ENCODE assay signal across 8 mouse cellular contexts in the genomic region with DNA sequence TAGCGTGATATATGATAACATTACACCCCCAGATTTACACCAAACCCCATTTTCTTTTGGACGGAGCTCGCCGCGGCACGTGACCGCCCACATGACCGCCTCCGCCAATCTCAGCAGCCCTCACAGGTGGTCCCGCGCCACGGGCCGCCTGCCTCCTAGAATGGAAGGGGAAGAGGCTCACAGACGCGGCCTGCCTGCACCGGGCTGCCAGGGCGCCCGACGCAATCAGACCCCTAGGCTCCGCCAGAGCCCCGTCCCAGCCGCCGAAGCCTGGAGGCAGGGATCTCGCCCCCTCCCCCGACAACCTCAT. TPM values are rescaled to one million over a fixed set of nuclear protein-coding genes. Genes with fewer than 3 reads are reported as not detected.
DNase-seq lines count a peak whose midpoint lies in the region; ATAC-seq and TF ChIP-seq lines count a peak whose summit lies in the region.

No protein-coding gene starts in this region.

- TF ChIP-seq CTCF in liver, embryonic 14.5 days (IDR thresholded peaks at IDR 0.05; ENCODE audit: low read depth) = no peak

- no peak overlapping the region for H3K9ac ChIP-seq in heart, embryonic 12.5 days
- H3K9ac ChIP-seq in forebrain, embryonic 11.5 days (ENCODE audit: low read length) = no peak overlapping the region
- no peak overlapping the region for H3K9ac ChIP-seq in liver, embryonic 14.5 days (replicated peaks)
- H3K9ac ChIP-seq in neural tube, embryonic 13.5 days = peak overlapping the region; percentile 100

- peaks cover 29% of the 10 kb centered on the region for H3K4me1 ChIP-seq in heart, embryonic 12.5 days (replicated peaks)
- H3K4me1 ChIP-seq in forebrain, embryonic 11.5 days (replicated peaks; ENCODE audit: control insufficient read depth, insufficient read depth, low read length) = peaks cover 9% of the 10 kb centered on the region
- H3K4me1 ChIP-seq in liver, embryonic 14.5 days (replicated peaks; ENCODE audit: control insufficient read depth in 2 of 2, insufficient read depth in 2 of 2, low read length in 1 of 2) = no peaks in the 10 kb centered on the region
- H3K4me1 ChIP-seq in neural tube, embryonic 13.5 days (replicated peaks) = peaks cover 74% of the 10 kb centered on the region

- H3K27ac ChIP-seq in heart, embryonic 12.5 days (ENCODE audit: poor library complexity, severe bottlenecking) = no peak overlapping the region
- H3K27ac ChIP-seq in forebrain, embryonic 11.5 days (ENCODE audit: low read depth, low read length) = no peak overlapping the region
- no peak overlapping the region for H3K27ac ChIP-seq in liver, embryonic 14.5 days
- peak overlapping the region; percentile 100 for H3K27ac ChIP-seq in neural tube, embryonic 13.5 days (replicated peaks)

- no peak for TF ChIP-seq EP300 in liver, embryonic 14.5 days (IDR thresholded peaks at IDR 0.05; ENCODE audit: low read depth)

- 1% methylated on average over 25 of the region's 25 CpGs for WGBS in heart, embryonic 12.5 days
- under 1% methylated on average over 25 of the region's 25 CpGs for WGBS in forebrain, embryonic 11.5 days
- under 1% methylated on average over 25 of the region's 25 CpGs for WGBS in liver, embryonic 14.5 days (ENCODE audit: insufficient replicate concordance)
- under 1% methylated on average over 25 of the region's 25 CpGs for WGBS in neural tube, embryonic 13.5 days

- intact Hi-C loops in left cerebral cortex, postnatal 25 days (cut with DNase I) = no loop called here

- H3K4me3 ChIP-seq in heart, embryonic 12.5 days = peak overlapping the region; percentile 28
- H3K4me3 ChIP-seq in forebrain, embryonic 11.5 days (ENCODE audit: low read depth, low read length) = peak overlapping the region; percentile 24
- H3K4me3 ChIP-seq in liver, embryonic 14.5 days (ENCODE audit: insufficient read depth in 1 of 2, low read depth in 2 of 2, low read length in 2 of 2) = peak overlapping the region in 1 of 2 experiments; percentile 12; a peak in 2 of 4 replicates
- peak overlapping the region; percentile 96 for H3K4me3 ChIP-seq in neural tube, embryonic 13.5 days

- no peak for DNase-seq in heart, adult 8-10 months (ENCODE audit: low spot score)
- DNase-seq in forebrain, embryonic 11.5 days (ENCODE audit: low spot score) = peak; percentile 82
- DNase-seq in induced T-regulatory cell, adult 2 months (ENCODE audit: low read depth) = peak; percentile 56
- DNase-seq in liver, embryonic 14.5 days (ENCODE audit: low read depth in 3 of 3, low spot score in 3 of 3) = no peak
- no peak for DNase-seq in left cerebral cortex, postnatal 25 days (ENCODE audit: low spot score in 2 of 2)
- no peak for DNase-seq in c-Kit-positive CD71-positive TER-119-positive erythroid progenitor cells, embryonic 14.5 days (ENCODE audit: low spot score)

- no peaks in the 10 kb centered on the region for H3K36me3 ChIP-seq in heart, embryonic 12.5 days
- no peaks in the 10 kb centered on the region for H3K36me3 ChIP-seq in forebrain, embryonic 11.5 days (ENCODE audit: control insufficient read depth, insufficient read depth, low read length)
- H3K36me3 ChIP-seq in liver, embryonic 14.5 days (replicated peaks; ENCODE audit: control insufficient read depth, insufficient read depth, low read depth) = no peaks in the 10 kb centered on the region
- no peaks in the 10 kb centered on the region for H3K36me3 ChIP-seq in neural tube, embryonic 13.5 days

- peak overlapping the region; percentile 51 for H3K4me2 ChIP-seq in heart, embryonic 12.5 days
- H3K4me2 ChIP-seq in forebrain, embryonic 11.5 days (ENCODE audit: low read depth, low read length, severe bottlenecking) = peak overlapping the region; percentile 47
- H3K4me2 ChIP-seq in liver, embryonic 14.5 days (ENCODE audit: low read depth) = peak overlapping the region; percentile 31
- H3K4me2 ChIP-seq in neural tube, embryonic 13.5 days = peak overlapping the region; percentile 97

- H3K9me3 ChIP-seq in heart, embryonic 12.5 days (replicated peaks) = no peaks in the 10 kb centered on the region
- no peaks in the 10 kb centered on the region for H3K9me3 ChIP-seq in forebrain, embryonic 11.5 days (ENCODE audit: control insufficient read depth, low read length)
- no peaks in the 10 kb centered on the region for H3K9me3 ChIP-seq in liver, embryonic 14.5 days (ENCODE audit: control insufficient read depth, low read length)
- H3K9me3 ChIP-seq in neural tube, embryonic 13.5 days = no peaks in the 10 kb centered on the region

- H3K27me3 ChIP-seq in heart, embryonic 12.5 days (replicated peaks) = peaks cover 98% of the 10 kb centered on the region
- H3K27me3 ChIP-seq in forebrain, embryonic 11.5 days (ENCODE audit: control insufficient read depth, insufficient read depth, low read length) = peaks cover 100% of the 10 kb centered on the region
- H3K27me3 ChIP-seq in liver, embryonic 14.5 days (ENCODE audit: control insufficient read depth, insufficient read depth, low read length) = peaks cover 100% of the 10 kb centered on the region
- H3K27me3 ChIP-seq in neural tube, embryonic 13.5 days = no peaks in the 10 kb centered on the region

- ATAC-seq in heart, embryonic 12.5 days (ENCODE audit: insufficient number of reproducible peaks, low FRiP score) = no peak
- ATAC-seq in forebrain, embryonic 11.5 days (replicated peaks; ENCODE audit: low FRiP score) = no peak
- ATAC-seq in liver, embryonic 14.5 days (ENCODE audit: insufficient read depth) = no peak
- peak; percentile 83 for ATAC-seq in neural tube, embryonic 13.5 days (ENCODE audit: low read depth)

RNA-seq across cellular contexts. Expression of gene Hoxa7, which starts 4.2 kb away (rescaled TPM):
- 0.44 TPM in 1 of 2 replicates, not detected in the other for polyA plus RNA-seq in heart, embryonic 12.5 days (2016; fragmentation: Nextera tagmentation; extraction: Ambion mirVana)
- total RNA-seq in heart, adult 8-10 months (2022) = under 1 TPM in 3 of 4 experiments, not detected in 1; 0.19 to 0.55 (median 0.31) TPM
- polyA plus RNA-seq in forebrain, embryonic 11.5 days (2014; fragmentation: Nextera tagmentation; extraction: Ambion mirVana) = not detected in 2 replicates
- 0.18 and 0.26 TPM in 2 replicates for polyA plus RNA-seq in liver, embryonic 14.5 days (2012; rRNA removed)
- polyA plus RNA-seq in liver, embryonic 14.5 days (2014; fragmentation: Nextera tagmentation; extraction: Ambion mirVana) = 0.18 and 0.23 TPM in 2 replicates
- polyA plus RNA-seq in neural tube, embryonic 13.5 days (2015; fragmentation: Nextera tagmentation; extraction: Ambion mirVana) = 117 and 125 TPM in 2 replicates
- not detected for total RNA-seq in left cerebral cortex, postnatal 25 days (2021)

RNA-seq across cellular contexts. Expression of gene Gm28308, which starts 4.3 kb away (rescaled TPM):
- not detected in 2 replicates for polyA plus RNA-seq in heart, embryonic 12.5 days (2016; fragmentation: Nextera tagmentation; extraction: Ambion mirVana)
- total RNA-seq in heart, adult 8-10 months (2022) = under 1 TPM in 1 of 4 experiments, not detected in 3; 0.54 TPM
- not detected in 2 replicates for polyA plus RNA-seq in forebrain, embryonic 11.5 days (2014; fragmentation: Nextera tagmentation; extraction: Ambion mirVana)
- polyA plus RNA-seq in liver, embryonic 14.5 days (2012; rRNA removed) = not detected in 2 replicates
- polyA plus RNA-seq in liver, embryonic 14.5 days (2014; fragmentation: Nextera tagmentation; extraction: Ambion mirVana) = not detected in 2 replicates
- not detected in 2 replicates for polyA plus RNA-seq in neural tube, embryonic 13.5 days (2015; fragmentation: Nextera tagmentation; extraction: Ambion mirVana)
- not detected for total RNA-seq in left cerebral cortex, postnatal 25 days (2021)

RNA-seq across cellular contexts. Expression of gene Hoxa3, which starts 4.3 kb away (rescaled TPM):
- polyA plus RNA-seq in heart, embryonic 12.5 days (2016; fragmentation: Nextera tagmentation; extraction: Ambion mirVana) = 0.72 and 0.80 TPM in 2 replicates
- under 1 TPM; 0.16 to 0.89 (median 0.31) TPM for total RNA-seq in heart, adult 8-10 months (2022)
- not detected in 2 replicates for polyA plus RNA-seq in forebrain, embryonic 11.5 days (2014; fragmentation: Nextera tagmentation; extraction: Ambion mirVana)
- 0.37 and 0.43 TPM in 2 replicates for polyA plus RNA-seq in liver, embryonic 14.5 days (2012; rRNA removed)
- 0.13 and 0.38 TPM in 2 replicates for polyA plus RNA-seq in liver, embryonic 14.5 days (2014; fragmentation: Nextera tagmentation; extraction: Ambion mirVana)
- 13.9 and 16.4 TPM in 2 replicates for polyA plus RNA-seq in neural tube, embryonic 13.5 days (2015; fragmentation: Nextera tagmentation; extraction: Ambion mirVana)
- total RNA-seq in left cerebral cortex, postnatal 25 days (2021) = not detected

RNA-seq across cellular contexts. Expression of gene Hoxa6, which starts 8.9 kb away (rescaled TPM):
- not detected in 2 replicates for polyA plus RNA-seq in heart, embryonic 12.5 days (2016; fragmentation: Nextera tagmentation; extraction: Ambion mirVana)
- not detected for total RNA-seq in heart, adult 8-10 months (2022)
- polyA plus RNA-seq in forebrain, embryonic 11.5 days (2014; fragmentation: Nextera tagmentation; extraction: Ambion mirVana) = not detected in 2 replicates
- not detected in 2 replicates for polyA plus RNA-seq in liver, embryonic 14.5 days (2012; rRNA removed)
- not detected in 2 replicates for polyA plus RNA-seq in liver, embryonic 14.5 days (2014; fragmentation: Nextera tagmentation; extraction: Ambion mirVana)
- polyA plus RNA-seq in neural tube, embryonic 13.5 days (2015; fragmentation: Nextera tagmentation; extraction: Ambion mirVana) = 20.3 and 25.8 TPM in 2 replicates
- not detected for total RNA-seq in left cerebral cortex, postnatal 25 days (2021)

RNA-seq across cellular contexts. Expression of gene Hoxa5, which starts 13.0 kb away (rescaled TPM):
- 0.96 and 1.7 TPM in 2 replicates for polyA plus RNA-seq in heart, embryonic 12.5 days (2016; fragmentation: Nextera tagmentation; extraction: Ambion mirVana)
- total RNA-seq in heart, adult 8-10 months (2022) = under 1 TPM; 0.41 to 0.69 (median 0.57) TPM
- not detected in 2 replicates for polyA plus RNA-seq in forebrain, embryonic 11.5 days (2014; fragmentation: Nextera tagmentation; extraction: Ambion mirVana)
- 0.52 and 0.97 TPM in 2 replicates for polyA plus RNA-seq in liver, embryonic 14.5 days (2012; rRNA removed)
- polyA plus RNA-seq in liver, embryonic 14.5 days (2014; fragmentation: Nextera tagmentation; extraction: Ambion mirVana) = 0.16 and 0.43 TPM in 2 replicates
- polyA plus RNA-seq in neural tube, embryonic 13.5 days (2015; fragmentation: Nextera tagmentation; extraction: Ambion mirVana) = 44.7 and 66.8 TPM in 2 replicates
- total RNA-seq in left cerebral cortex, postnatal 25 days (2021) = not detected

Comparison
In these comparisons a context has a peak if more than half of its experiments do, and no peak if none do; other contexts are left out.
1. H3K4me2 ChIP-seq: peak in every context shown above with its lines; median percentile 97 in neural tube, embryonic 13.5 days; 51 in heart, embryonic 12.5 days; 47 in forebrain, embryonic 11.5 days; 31 in liver, embryonic 14.5 days.
2. DNase-seq: peak in forebrain, embryonic 11.5 days (single experiment) and induced T-regulatory cell, adult 2 months (single experiment); none in heart, adult 8-10 months (single experiment), liver, embryonic 14.5 days (0 of 3), left cerebral cortex, postnatal 25 days (0 of 2) and c-Kit-positive CD71-positive TER-119-positive erythroid progenitor cells, embryonic 14.5 days (single experiment).
3. RNA of gene Hoxa7, which starts 4.2 kb away (polyA plus RNA-seq): 117 to 125 TPM in neural tube, embryonic 13.5 days; 0.18 to 0.26 TPM in liver, embryonic 14.5 days, 0.44 TPM in heart, embryonic 12.5 days and not detected in forebrain, embryonic 11.5 days; every median in the first group is over 10 times any median in the second.